Mouse (Mus musculus) limb, embryonic 12.5 days (tissue): Measurements from ENCODE around the gene Spag9. TPM values are rescaled to one million over a fixed set of nuclear protein-coding genes. Genes with fewer than 3 reads are reported as not detected.

Experiments
- ATAC-seq: fragments of 200-750 bp; cut with Nextera tagmentation; 2 replicates; pipeline ENCODE4 v1.8.0; 2017; ENCODE audit warnings: low read depth, moderate TSS enrichment; ENCODE audit not compliant: insufficient number of reproducible peaks, insufficient read depth, low FRiP score, low TSS enrichment
- H3K27ac ChIP-seq: fragments of 300-500 bp; sonication (generic); 2 replicates; pipeline ENCODE4 v1.5.1; 2016; ENCODE audit warnings: mild to moderate bottlenecking, moderate library complexity
- H3K27me3 ChIP-seq: fragments of 300-500 bp; sonication (generic); 2 replicates; pipeline ENCODE4 v1.6.1; 2016; ENCODE audit warnings: mild to moderate bottlenecking, moderate library complexity
- H3K36me3 ChIP-seq: fragments of 300-500 bp; sonication (generic); 2 replicates; pipeline ENCODE4 v1.6.1; 2016; ENCODE audit warnings: mild to moderate bottlenecking, moderate library complexity
- H3K4me1 ChIP-seq: fragments of 300-500 bp; sonication (generic); replicated peaks from 2 replicates; pipeline ENCODE4 v1.6.1; 2016
- H3K4me2 ChIP-seq: fragments of 300-500 bp; sonication (generic); 2 replicates; pipeline ENCODE4 v1.6.1; 2016; ENCODE audit warnings: mild to moderate bottlenecking, moderate library complexity
- H3K4me3 ChIP-seq: fragments of 300-500 bp; sonication (generic); replicated peaks from 2 replicates; pipeline ENCODE4 v1.5.1; 2016; ENCODE audit warnings: mild to moderate bottlenecking
- H3K9ac ChIP-seq: fragments of 300-500 bp; sonication (generic); replicated peaks from 2 replicates; pipeline ENCODE4 v1.6.1; 2016; ENCODE audit warnings: mild to moderate bottlenecking, moderate library complexity
- H3K9me3 ChIP-seq: fragments of 300-500 bp; sonication (generic); 2 replicates; pipeline ENCODE4 v1.6.1; 2016; ENCODE audit warnings: mild to moderate bottlenecking, moderate library complexity
- WGBS: fragments of 180-500 bp; shearing (Covaris S2); methylation state at CpG from one replicate; pipeline ENCODE4 v1.1.7; 2016; 5-methylcytosine and 5-hydroxymethylcytosine counted together
- polyA plus RNA-seq: library from polyadenylated mRNA; unstranded; fragments of >200 nt; fragmentation: Nextera tagmentation; extraction: Ambion mirVana; gene quantifications from 2 replicates; pipeline ENCODE4 v1.2.1, GENCODE M21; 2016

The Spag9 gene
- polyA plus RNA-seq, 1 experiment from 2014 or later = 53.8 TPM

GRCm38 (mm10) chr11:94118612-94119011 lies 122.7 kb downstream of the Spag9 start:
- no peaks in the 10 kb centered on the region for H3K4me1 ChIP-seq
- H3K9ac ChIP-seq = no peak overlapping the region
- no peak overlapping the region for H3K4me2 ChIP-seq
- H3K4me3 ChIP-seq = no peak overlapping the region
- no peaks in the 10 kb centered on the region for H3K27me3 ChIP-seq
- no peak for ATAC-seq
- no peaks in the 10 kb centered on the region for H3K9me3 ChIP-seq
- peaks cover 74% of the 10 kb centered on the region for H3K36me3 ChIP-seq
- no peak overlapping the region for H3K27ac ChIP-seq

GRCm38 (mm10) chr11:94120690-94121089 lies 124.8 kb downstream of the Spag9 start:
- Histone ChIP-seq H3K27ac (no peak overlapping the region), H3K9ac (no peak overlapping the region), H3K4me1 (no peaks in the 10 kb centered on the region), H3K27me3 (no peaks in the 10 kb centered on the region), H3K36me3 (peaks cover 62% of the 10 kb centered on the region), H3K4me3 (no peak overlapping the region), H3K9me3 (no peaks in the 10 kb centered on the region), H3K4me2 (no peak overlapping the region)
- 92% methylated on average over 3 of the region's 3 CpGs for WGBS
- no peak for ATAC-seq

- Histone ChIP-seq H3K9ac (no peak overlapping the region), H3K9me3 (no peaks in the 10 kb centered on the region), H3K4me3 (no peak overlapping the region), H3K36me3 (peaks cover 57% of the 10 kb centered on the region), H3K27me3 (no peaks in the 10 kb centered on the region), H3K4me1 (no peaks in the 10 kb centered on the region), H3K27ac (no peak overlapping the region), H3K4me2 (no peak overlapping the region)
- WGBS = 91% methylated on average over 10 of the region's 10 CpGs
- no peak for ATAC-seq
Observed at GRCm38 (mm10) chr11:94121501-94121900, 125.6 kb downstream of the Spag9 start.

GRCm38 (mm10) chr11:94122341-94123030 lies 126.6 kb downstream of the Spag9 start:
- Histone ChIP-seq H3K36me3 (peaks cover 52% of the 10 kb centered on the region), H3K27me3 (no peaks in the 10 kb centered on the region), H3K9ac (no peak overlapping the region), H3K9me3 (no peaks in the 10 kb centered on the region), H3K27ac (no peak overlapping the region), H3K4me2 (no peak overlapping the region), H3K4me3 (no peak overlapping the region), H3K4me1 (no peaks in the 10 kb centered on the region)
- WGBS = 90% methylated on average over 9 of the region's 9 CpGs
- no peak for ATAC-seq

GRCm38 (mm10) chr11:94126701-94127100 lies 130.8 kb downstream of the Spag9 start:
- Histone ChIP-seq H3K27ac (no peak overlapping the region), H3K4me1 (peaks cover 12% of the 10 kb centered on the region; the same call in 1 of the 2 replicates), H3K36me3 (peaks cover 31% of the 10 kb centered on the region), H3K4me3 (no peak overlapping the region), H3K27me3 (no peaks in the 10 kb centered on the region), H3K9ac (no peak overlapping the region), H3K9me3 (no peaks in the 10 kb centered on the region), H3K4me2 (no peak overlapping the region)
- WGBS = 95% methylated on average over 9 of the region's 9 CpGs
- no peak for ATAC-seq

GRCm38 (mm10) chr11:94127966-94128365 lies 132.1 kb downstream of the Spag9 start:
- H3K4me2 ChIP-seq = no peak overlapping the region
- H3K36me3 ChIP-seq = peaks cover 18% of the 10 kb centered on the region; the same call in 1 of the 2 replicates
- H3K4me1 ChIP-seq = peaks cover 12% of the 10 kb centered on the region; the same call in 1 of the 2 replicates
- no peak overlapping the region for H3K9ac ChIP-seq
- H3K9me3 ChIP-seq = no peaks in the 10 kb centered on the region
- H3K27ac ChIP-seq = no peak overlapping the region
- WGBS = 47% methylated on average over 5 of the region's 5 CpGs
- no peak for ATAC-seq
- no peaks in the 10 kb centered on the region for H3K27me3 ChIP-seq
- no peak overlapping the region for H3K4me3 ChIP-seq

- peaks cover 14% of the 10 kb centered on the region for H3K4me1 ChIP-seq
- no peak overlapping the region for H3K27ac ChIP-seq
- H3K9me3 ChIP-seq = no peaks in the 10 kb centered on the region
- H3K4me2 ChIP-seq = no peak overlapping the region
- no peaks in the 10 kb centered on the region for H3K27me3 ChIP-seq
- no peak overlapping the region for H3K4me3 ChIP-seq
- ATAC-seq = no peak
- H3K9ac ChIP-seq = no peak overlapping the region
- WGBS = 89% methylated on average over 8 of the region's 8 CpGs
- peaks cover 16% of the 10 kb centered on the region; the same call in 1 of the 2 replicates for H3K36me3 ChIP-seq
Observed at GRCm38 (mm10) chr11:94128506-94128905, 132.6 kb downstream of the Spag9 start.

GRCm38 (mm10) chr11:94129261-94130059 lies 133.6 kb downstream of the Spag9 start:
- Histone ChIP-seq H3K4me3 (no peak overlapping the region), H3K9ac (no peak overlapping the region), H3K27me3 (no peaks in the 10 kb centered on the region), H3K9me3 (no peaks in the 10 kb centered on the region), H3K4me2 (no peak overlapping the region), H3K36me3 (peaks cover 12% of the 10 kb centered on the region; the same call in 1 of the 2 replicates), H3K27ac (no peak overlapping the region), H3K4me1 (peaks cover 24% of the 10 kb centered on the region)
- 64% methylated on average over 12 of the region's 12 CpGs for WGBS
- no peak for ATAC-seq

- Histone ChIP-seq H3K4me1 (peaks cover 29% of the 10 kb centered on the region), H3K9ac (peak overlapping the region; percentile 35; the same call in 1 of the 2 replicates)
Observed at GRCm38 (mm10) chr11:94130118-94131095, 134.5 kb downstream of the Spag9 start.

GRCm38 (mm10) chr11:94133344-94133955 lies 137.6 kb downstream of the Spag9 start:
- WGBS = 18% methylated on average over 11 of the region's 11 CpGs
- peak overlapping the region; percentile 29 for H3K4me2 ChIP-seq
- H3K36me3 ChIP-seq = no peaks in the 10 kb centered on the region
- no peak overlapping the region for H3K4me3 ChIP-seq
- no peak overlapping the region for H3K27ac ChIP-seq
- H3K4me1 ChIP-seq = peaks cover 51% of the 10 kb centered on the region
- no peak overlapping the region for H3K9ac ChIP-seq
- H3K27me3 ChIP-seq = no peaks in the 10 kb centered on the region
- ATAC-seq = 0 out of 2 replicates have a peak, but pooled peaks have one; percentile 14
- H3K9me3 ChIP-seq = no peaks in the 10 kb centered on the region

More at GRCm38 (mm10) chr11:94130118-94131095, 134.5 kb downstream of the Spag9 start:
- H3K27me3 ChIP-seq = no peaks in the 10 kb centered on the region
- no peak overlapping the region for H3K4me3 ChIP-seq
- H3K9me3 ChIP-seq = no peaks in the 10 kb centered on the region
- ATAC-seq = no peak
- H3K4me2 ChIP-seq = no peak overlapping the region
- H3K36me3 ChIP-seq = 0 out of 2 replicates have a peak, but pooled peaks cover 7% of the 10 kb centered on the region
- WGBS = 61% methylated on average over 4 of the region's 4 CpGs
- 0 out of 2 replicates have a peak overlapping the region, but pooled peaks have one; percentile 12 for H3K27ac ChIP-seq
